Mouse (Mus musculus): ENCODE data around the gene Nit1.
"Not testable (repeated sequence)": the region's sequence is repeated elsewhere in the genome, so short reads cannot be mapped to it uniquely, and the experiment has no call there.

Gene Nit1

DNA sequence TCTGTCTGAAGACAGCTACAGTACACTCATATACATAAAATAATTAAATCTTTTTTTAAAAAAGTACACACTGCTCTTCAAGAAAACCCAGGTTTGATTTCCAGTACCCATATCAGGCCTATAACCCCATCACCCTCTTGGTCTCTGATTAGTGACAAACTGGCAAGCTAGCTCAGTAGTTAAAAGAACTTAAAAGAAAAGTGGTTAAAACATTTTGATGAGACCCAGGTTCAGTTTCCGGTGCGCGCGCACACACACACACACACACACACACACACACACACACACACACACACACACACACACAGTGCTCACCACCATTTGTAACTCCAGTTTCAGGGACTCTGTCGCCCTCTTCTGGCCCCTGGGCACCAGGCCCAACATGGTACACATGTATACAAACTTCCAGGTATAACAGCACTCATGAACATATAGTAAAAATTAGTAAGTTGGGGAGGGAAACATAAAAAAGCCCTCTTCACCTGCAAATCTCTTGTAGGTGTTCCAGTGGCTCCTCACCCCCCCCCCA lies 10.4 kb upstream of the Nit1 start:
- no peak for DNase-seq (ENCODE audit: low read depth, low spot score)

DNA sequence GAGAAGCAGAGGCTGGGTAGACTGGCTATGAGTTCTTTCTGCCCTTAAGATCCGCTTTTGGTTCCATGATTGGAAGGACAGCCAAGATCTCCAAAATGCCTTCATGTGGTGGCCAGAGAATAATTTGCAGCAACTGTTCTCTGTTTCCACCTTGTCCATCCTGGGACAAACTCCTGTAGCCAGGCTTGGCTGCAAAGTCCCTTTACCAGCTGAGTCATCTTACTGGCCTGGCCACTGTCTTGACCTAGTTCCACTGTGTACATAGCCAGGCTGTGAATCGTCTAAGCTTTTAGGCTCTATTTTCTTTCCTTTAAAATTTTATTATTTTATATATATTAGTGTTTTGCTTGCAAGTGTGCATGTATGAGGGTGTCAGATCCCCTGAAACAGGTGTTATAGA lies 3.8 kb upstream of the Nit1 start:
- DNase-seq (ENCODE audit: low read depth, low spot score), result no peak

DNA sequence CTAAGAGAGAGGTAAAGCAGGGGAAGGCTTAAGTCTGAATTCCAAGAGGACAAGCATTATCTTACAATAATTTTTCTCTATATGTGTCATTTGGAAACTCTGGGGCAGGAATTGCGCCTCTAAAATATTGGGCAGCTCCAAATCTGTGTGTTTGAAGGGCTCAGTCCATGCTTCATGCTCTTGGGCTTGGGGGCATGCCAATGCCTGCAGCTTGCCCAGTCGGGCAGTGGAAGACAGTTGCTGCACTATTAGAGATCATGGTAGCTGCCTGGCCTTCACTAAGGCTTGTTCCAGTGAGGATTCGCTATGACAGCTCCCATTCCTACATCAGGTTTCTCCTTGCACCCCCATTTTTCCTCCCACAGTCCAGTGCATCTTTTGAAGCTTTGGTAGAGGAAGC lies 3.2 kb upstream of the Nit1 start:
- DNase-seq (ENCODE audit: low read depth, low spot score), result no peak

DNA sequence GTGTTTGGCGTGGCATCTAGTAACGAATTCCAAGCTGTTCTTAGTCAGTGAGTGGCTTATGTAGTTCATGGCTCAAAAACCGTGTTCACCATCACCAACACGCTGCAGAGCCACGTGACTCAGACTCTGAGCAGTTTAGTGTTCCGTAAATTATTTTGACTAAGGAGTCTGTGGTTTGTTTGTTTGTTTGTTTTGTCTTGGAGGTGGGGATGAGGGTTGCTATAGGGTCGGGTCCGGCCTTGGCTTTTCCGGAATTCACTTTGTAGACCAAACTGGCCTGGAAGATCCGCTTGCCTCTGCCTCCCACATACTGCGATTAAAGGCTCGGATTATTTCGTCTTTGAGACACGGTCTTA lies 627 bp upstream of the Nit1 start:
- no peak for DNase-seq (ENCODE audit: low read depth, low spot score)

DNA sequence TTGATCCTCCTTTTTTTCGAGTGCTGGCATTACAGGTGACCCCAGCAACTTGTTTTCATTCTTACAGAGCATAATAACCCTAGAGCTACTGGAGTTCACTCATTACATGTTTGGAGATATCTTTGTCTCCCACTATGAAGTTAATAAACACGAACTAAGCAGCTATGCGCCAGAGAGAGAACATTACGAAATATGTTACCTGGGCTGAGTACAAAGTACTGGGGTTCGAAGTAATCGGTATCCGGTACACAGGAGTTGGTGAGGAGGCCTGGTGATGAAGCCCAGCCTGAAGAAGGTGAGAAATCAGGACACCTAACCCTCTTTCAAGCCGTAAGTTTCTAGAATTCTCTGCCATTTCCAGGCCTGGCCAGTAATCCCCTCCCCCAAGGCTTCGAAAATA lies 731 bp downstream of the Nit1 start:
- no peak for DNase-seq (ENCODE audit: low read depth, low spot score)

DNA sequence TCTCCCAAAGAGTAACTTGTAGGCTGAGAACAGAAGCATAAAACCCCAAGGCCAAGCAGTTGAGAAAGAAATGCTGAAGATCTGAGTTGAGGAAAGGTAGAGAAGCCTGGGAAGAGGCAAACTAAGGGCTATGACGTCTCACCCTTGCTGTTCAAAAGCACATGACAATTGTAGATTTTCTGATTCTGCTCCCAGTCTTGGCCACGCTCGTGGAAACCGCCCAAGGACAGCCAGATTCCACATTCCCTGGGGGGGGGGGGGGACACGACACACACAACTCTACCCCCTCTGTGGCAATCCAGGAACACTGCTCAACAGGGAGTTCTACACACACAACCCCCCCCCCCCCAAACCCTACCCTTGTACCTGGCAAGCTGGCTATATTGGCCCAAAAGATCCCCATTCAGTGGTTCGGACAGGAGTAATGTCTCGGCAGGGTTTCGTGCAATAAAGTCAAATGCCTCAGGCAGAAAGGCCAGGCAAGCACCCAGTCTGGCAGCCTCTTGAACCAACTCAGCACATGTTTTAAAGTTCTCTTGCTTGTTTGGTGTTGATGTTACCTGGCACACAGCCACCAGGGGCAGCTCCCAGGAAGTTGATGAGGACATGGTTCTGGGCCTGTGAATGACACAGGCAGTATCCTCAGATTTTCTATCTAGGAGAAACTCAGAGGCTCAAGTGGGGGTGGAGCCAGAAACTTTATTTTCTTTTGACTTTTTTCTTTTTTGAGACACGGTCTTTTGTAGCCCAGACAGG lies 1.3 kb downstream of the Nit1 start:
- DNase-seq (ENCODE audit: low read depth, low spot score), result no peak

DNA sequence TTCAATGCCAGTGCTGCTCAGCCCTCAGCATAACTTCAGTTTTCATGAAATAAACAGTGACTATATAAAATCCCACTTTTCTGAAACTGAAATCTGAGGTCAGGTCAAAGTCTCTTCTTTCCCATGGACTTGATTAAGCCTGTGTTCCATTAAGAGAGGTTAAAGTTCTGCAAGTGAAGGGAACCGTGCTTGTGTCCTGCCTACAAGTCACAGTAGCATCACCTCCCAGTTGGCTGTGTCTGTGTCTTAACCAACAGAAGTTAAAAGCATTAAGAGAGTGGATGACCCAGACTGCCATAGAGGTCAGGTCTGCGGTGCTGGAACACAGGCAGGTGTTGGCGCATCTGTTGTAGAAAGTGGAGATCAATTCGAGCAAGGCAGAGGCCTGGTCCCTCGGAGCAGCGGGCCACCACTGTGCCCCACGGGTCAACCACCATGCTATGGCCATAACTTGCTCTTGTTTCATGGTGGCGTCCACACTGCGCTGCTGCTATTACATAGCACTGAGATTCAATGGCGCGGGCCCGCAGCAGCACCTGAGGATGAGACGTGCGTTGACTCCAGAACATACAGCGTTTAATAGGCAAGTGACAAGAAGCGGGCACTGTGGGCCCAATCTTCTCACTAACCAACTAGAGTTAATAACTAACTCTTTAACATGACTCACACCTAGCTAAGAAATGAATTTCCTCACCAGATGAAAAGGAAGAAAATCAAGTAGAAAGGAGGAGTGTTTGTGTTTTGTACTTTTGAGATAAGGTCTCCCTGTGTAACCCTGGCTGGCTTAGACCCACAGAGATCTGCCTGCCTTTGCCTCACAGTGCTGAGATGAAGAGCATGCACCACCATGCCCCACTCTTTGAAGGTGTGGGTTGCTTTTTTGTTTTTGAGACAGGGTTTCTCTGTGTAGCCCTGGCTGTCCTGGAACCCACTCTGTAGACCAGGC lies 2.9 kb downstream of the Nit1 start:
- DNase-seq (ENCODE audit: low read depth, low spot score), result no peak

DNA sequence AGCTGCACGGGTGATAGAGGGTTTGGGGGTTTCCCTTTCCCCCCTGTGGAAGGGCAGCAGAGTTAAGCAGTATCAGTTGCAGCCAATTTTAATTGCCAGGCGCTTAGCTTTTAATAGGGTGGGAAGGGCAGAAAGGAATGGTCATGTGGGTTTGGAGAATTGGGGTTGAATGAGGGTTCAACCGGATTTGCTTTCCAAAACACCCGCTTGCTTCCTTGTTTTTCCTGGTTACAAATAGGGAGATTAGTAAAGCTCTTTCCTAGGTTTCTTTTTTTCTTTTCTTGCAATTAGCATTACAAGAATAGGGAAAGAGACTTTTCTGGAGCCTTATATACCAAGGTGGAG lies 15.3 kb downstream of the Nit1 start:
- no peak for DNase-seq (ENCODE audit: low read depth, low spot score)

DNA sequence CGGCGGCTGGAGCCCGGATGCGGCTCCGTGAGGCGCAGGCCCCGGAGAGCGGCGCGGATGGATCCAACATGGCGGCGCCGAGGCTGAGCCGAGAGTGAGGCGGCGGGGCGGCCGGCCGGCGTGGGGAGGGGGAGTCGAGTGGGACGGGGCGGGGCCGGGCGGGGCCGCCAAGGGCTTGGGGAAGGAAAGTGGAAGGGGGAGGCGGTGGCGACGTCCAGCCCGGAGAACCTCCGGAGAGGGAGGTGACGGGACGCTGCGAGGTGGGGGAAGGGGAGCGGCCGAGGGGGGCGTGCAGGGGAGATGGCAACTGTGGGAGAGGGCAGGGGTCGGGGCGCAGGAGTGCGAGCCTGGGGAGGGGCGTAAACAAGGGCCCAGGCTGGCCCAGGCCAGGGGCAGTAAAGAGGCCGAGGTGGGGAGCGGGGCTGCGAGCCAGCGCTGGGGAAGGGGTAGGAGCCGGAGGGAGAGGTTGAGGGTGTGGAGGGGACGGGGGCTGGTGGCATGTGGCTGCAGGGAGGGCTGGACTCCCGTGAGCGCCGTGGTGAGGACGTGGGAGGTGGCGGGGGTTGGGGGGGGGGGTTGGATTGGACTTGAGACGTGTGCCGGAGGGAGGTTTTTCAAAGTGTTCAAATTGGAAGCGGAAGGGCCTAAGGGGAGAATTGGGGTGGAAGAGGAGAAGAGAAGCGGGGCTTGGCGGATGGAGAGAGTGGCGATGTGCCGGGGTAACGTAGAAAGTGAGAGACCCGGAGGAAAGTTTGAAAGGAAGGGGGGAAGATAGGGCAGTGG lies 15.8 kb downstream of the Nit1 start:
- no peak for DNase-seq (ENCODE audit: low read depth, low spot score)

DNA sequence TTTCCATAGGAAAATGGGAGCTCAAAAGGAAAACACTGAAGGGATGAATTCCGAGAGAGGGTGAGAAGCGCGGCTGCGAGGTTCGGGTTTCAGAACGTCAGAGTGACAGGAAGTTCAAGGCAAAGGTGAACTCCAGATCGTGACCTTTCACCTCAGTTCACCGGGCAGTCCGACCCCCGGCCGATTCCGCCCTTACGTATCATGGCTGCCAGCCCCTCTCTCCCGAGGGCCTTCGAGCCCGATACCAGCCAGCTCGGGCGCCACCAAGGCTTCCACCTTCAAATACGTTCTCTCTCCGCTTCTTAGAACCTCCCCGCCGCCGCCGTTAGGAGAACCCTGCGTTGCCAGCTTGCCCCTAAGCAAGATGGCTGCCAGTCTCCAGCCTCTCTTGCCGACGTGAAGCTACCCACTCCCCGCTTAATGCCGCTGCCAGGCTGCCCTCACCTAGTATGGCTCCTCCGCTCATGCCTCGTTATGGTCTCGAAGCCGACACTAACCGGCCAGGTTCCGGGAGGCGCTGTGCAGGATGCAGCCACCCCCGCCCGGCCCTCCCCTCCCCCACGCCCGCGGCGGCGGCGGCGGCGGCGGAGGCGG lies 16.5 kb downstream of the Nit1 start, which contains the start of gene Dedd:
Gene Dedd, plus strand, starts transcription at position 307 of the 594 bp plus-strand sequence.
- peak; percentile 85 for DNase-seq (ENCODE audit: low read depth, low spot score)

DNA sequence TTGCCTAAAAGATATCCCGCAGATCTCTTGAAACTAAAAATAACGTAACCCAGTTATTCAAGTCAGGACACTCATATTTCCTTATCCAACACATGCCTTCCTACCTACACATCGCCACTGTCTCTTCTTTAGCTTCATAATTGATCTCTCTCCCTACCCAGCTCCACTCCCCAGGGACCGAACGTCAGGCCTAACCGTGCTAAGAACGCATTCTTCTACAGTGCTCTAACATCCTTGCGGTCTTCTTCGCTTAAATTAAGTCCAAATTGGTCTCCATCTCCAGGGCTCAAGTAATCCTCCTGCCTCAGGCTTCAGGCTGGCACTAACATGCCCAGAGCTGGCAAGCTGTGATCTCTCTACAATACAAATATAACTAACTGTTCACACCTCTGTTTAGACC lies 17.2 kb downstream of the Nit1 start:
- DNase-seq (ENCODE audit: low read depth, low spot score), result no peak

DNA sequence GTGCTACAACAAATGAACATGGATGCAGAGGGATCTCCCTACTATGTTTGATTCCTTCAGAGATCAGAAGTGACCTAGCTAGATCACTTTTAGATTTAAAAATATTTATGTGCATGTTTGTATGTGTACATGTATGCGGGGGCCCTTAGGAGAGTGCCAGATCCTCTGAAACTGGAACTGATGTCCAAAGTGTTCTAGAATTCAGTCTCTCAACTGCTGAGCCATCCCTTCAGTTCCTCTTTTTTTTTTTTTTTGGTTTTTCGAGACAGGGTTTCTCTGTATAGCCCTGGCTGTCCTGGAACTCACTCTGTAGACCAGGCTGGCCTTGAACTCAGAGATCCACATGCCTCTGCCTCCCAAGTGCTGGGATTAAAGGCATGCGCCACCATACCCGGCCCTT lies 18.9 kb downstream of the Nit1 start:
- not testable (repeated sequence) for DNase-seq (ENCODE audit: low read depth, low spot score)

DNA sequence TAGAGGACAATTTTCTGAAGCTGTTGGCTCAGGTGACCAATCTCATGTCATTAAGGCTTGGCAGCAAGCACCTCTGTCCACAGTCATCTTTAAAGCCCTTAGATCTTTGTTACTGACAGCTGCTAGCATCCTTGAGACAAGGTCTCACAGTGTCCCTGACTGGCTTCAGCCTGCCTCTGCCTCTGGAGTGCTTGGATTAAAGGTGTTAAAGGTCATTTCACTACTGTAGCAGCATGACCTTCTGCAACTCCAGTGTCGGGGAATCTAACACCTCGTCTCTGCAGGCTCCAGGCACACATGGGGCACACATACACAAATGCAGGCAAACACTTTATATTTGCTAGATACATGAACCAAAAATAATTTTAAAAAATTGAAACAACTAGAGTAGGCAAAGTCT lies 19.9 kb downstream of the Nit1 start:
- DNase-seq (ENCODE audit: low read depth, low spot score), result no peak

DNA sequence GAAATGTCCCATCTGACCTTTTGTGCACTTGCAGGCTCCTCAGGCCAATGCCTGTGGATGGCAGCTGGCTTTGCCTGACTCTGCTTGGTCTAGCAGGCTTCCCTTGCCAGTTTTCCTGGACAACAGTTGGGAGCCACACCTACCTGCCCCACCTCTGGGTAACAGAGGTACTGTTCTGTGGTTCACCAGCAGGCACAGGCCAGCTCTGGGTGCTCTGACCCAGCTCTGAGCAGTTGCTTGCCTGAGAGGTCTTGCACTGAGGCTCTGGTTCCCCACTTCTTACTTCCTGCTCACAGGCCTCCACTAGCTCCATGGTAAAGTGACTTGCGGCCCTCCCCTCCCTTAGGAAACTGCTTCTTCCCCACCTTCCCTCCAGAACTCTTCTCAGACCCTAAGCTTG lies 23.4 kb downstream of the Nit1 start:
- no peak for DNase-seq (ENCODE audit: low read depth, low spot score)

DNA sequence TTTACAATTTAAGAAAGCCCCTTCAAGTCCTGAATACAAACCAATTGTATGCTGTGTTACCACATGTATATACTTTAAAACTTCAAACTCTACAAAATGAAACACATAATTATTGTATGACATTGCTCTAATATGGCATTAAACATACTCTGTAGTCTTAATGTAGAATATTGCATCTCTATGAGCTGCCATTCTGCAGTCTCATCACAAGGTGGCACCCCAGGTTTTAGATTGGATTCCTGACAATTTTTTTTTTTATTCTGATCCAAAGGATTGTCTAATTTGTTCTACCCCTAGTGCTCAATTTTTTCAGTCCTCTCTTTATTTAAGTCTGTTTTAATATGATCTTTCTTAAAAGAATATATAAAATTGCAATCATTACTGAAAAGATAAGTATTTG lies 24.0 kb downstream of the Nit1 start:
- no peak for DNase-seq (ENCODE audit: low read depth, low spot score)

DNA sequence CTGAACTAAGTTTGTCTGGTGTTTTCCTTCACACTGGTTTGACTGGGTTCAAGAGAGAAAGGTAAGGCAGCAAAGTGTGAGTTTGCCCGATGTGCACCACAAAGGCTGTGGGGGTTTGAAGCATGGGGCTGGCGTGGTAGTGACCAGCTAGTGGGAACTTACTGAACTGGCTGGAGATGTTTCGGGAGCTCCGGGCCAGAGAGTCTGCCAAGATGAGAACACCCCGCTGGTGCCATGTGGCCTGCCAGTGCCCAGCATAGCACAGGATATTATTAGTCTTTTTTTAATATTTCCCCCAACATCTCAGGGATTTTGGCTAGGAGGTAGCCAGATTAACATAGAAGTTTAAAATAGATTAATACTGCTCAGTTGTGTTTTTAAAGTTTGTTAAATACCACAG lies 25.3 kb downstream of the Nit1 start:
- DNase-seq (ENCODE audit: low read depth, low spot score), result no peak

DNA sequence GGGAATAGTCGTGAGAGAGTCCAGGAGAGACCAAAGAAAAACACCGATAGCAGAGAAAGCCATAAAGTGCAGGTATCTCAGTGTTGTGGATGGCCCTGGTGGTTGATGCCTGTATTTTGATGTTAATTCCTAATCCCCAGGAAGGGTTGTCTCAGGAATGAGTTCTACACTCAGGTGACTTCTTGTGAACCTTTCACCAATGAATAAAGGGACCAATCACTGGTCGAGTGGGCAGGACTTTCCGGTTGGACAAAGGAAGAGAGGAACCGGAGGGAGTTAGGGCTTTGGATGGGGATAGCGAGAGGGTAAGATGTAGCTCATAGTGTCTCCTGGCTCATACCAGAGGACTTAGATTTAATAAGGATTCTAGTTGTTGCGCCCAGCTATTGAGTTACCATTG lies 25.7 kb downstream of the Nit1 start:
- DNase-seq (ENCODE audit: low read depth, low spot score), result no peak

DNA sequence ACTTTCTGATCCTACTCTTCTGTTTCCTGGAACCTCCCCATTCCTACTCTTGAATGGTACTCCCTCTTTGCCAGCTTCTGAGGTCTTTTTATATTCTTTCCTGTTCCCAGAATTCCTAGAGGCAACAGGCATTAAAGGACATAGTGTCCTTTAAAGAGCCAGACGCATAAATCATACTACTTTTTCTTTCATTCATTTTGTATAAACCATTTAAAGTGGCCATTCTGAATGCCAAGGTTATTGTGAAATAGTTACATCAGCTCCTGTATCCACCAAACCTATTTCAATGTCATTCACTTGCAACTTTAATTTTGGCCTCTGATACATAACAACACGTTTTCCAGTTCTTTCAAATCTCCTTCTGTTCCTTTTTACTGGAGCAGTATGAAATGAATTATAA lies 36.1 kb downstream of the Nit1 start:
- no peak for DNase-seq (ENCODE audit: low read depth, low spot score)

DNA sequence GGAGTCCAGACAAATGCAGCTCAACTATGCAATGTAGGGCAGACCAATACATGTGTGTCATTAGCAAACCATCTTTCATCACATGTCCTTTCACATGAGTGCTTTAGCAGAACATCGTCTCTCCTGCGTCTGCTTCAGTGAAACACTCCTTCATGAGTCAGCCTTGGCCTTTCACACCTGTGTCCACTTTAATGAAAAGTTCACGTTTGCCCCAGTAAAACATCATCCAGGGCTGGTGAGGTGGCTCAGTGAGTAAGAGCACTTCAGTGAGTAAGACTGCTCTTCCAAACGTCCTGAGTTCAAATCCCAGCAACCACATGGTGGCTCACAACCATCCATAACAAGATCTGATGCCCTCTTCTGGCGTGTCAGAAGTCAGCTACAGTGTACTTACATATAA lies 39.3 kb downstream of the Nit1 start:
- DNase-seq (ENCODE audit: low read depth, low spot score), result not testable (repeated sequence)

DNA sequence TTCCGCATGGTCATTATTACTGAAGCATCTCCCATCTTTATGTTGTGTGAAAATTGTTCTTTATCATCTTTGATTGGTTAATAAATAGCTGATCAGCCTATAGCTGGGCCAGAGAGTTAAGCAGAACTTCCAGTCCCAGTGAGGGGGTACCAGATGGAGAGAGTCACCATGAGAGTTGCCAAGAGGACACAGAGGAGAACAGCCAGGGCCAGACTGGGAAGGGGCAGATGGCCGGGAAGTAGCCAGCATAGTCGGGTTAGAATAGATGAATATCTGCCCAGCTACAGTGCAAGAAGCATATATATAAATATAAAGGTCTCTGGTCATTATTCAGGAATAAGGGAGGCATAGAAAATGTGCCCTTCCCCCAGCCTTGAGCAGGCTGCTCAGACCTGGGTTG lies 47.2 kb downstream of the Nit1 start:
- DNase-seq (ENCODE audit: low read depth, low spot score), result no peak

DNA sequence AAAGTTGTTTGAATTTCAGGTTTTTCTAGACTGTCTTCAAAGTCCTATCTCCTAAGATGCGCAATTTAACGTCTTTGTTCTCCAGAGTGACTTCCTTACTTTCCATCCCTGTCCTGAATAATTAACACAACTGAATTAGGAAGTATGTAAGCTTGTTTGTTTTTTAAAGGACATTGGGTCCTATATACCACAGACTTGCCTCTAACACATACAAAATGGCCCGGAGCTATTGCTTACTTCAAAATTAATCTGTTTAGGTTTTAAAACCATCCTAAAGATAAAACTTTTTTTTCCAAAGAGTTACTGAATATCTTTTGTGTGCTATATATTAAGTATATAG lies 50.4 kb downstream of the Nit1 start:
- no peak for DNase-seq (ENCODE audit: low read depth, low spot score)

Measured in retina, adult 2 months (tissue).